Mouse (Mus musculus): ENCODE results near the gene Cldn7. TPM values are rescaled to one million over a fixed set of nuclear protein-coding genes. Genes with fewer than 3 reads are reported as not detected.
A peak's percentile ranks its signal among the peaks of the same experiment; 100 is the strongest.

The Cldn7 gene
- total RNA-seq, 2 experiments from 2014 or later: not detected

- intact Hi-C loops (cut with DNase I): no loop called here
- no peak for DNase-seq (ENCODE audit: extremely low spot score in 1 of 2, low spot score in 2 of 2)
Measured at GRCm38 (mm10) chr11:69976271-69976670, 11.7 kb downstream of the Cldn7 start.

- intact Hi-C loops (cut with DNase I): no loop called here
- no peak for DNase-seq (ENCODE audit: extremely low spot score in 1 of 2, low spot score in 2 of 2)
Measured at GRCm38 (mm10) chr11:69979827-69980195, 15.2 kb downstream of the Cldn7 start.

- intact Hi-C loops (cut with DNase I): no loop called here
- DNase-seq (ENCODE audit: extremely low spot score in 1 of 2, low spot score in 2 of 2): peak; percentile 96 to 98
Measured at GRCm38 (mm10) chr11:69980196-69981140, 15.9 kb downstream of the Cldn7 start.

GRCm38 (mm10) chr11:69981141-69981762 lies 16.7 kb downstream of the Cldn7 start, which contains the start of gene Ctdnep1:
Ctdnep1 (plus strand) TSS chr11:69981156.
- DNase-seq (ENCODE audit: extremely low spot score in 1 of 2, low spot score in 2 of 2): no peak
- intact Hi-C loops (cut with DNase I): no loop called here

GRCm38 (mm10) chr11:69982225-69982624 lies 17.6 kb downstream of the Cldn7 start, which contains the start of gene Elp5:
Elp5 (minus strand) TSS chr11:69982517.
- intact Hi-C loops (cut with DNase I): no loop called here
- DNase-seq (ENCODE audit: extremely low spot score in 1 of 2, low spot score in 2 of 2): no peak

GRCm38 (mm10) chr11:69982877-69983276 lies 18.3 kb downstream of the Cldn7 start:
- DNase-seq (ENCODE audit: extremely low spot score in 1 of 2, low spot score in 2 of 2): no peak
- intact Hi-C loops (cut with DNase I): no loop called here

GRCm38 (mm10) chr11:69983377-69983776 lies 18.8 kb downstream of the Cldn7 start:
- no peak for DNase-seq (ENCODE audit: extremely low spot score in 1 of 2, low spot score in 2 of 2)
- intact Hi-C loops (cut with DNase I): no loop called here

GRCm38 (mm10) chr11:69984431-69984830 lies 19.9 kb downstream of the Cldn7 start:
- intact Hi-C loops (cut with DNase I): no loop called here
- DNase-seq (ENCODE audit: extremely low spot score in 1 of 2, low spot score in 2 of 2): no peak

GRCm38 (mm10) chr11:69989949-69990348 lies 25.4 kb downstream of the Cldn7 start:
- intact Hi-C loops (cut with DNase I): no loop called here

GRCm38 (mm10) chr11:69990850-69991691 lies 26.5 kb downstream of the Cldn7 start, which contains the start of gene Gabarap:
Gabarap (plus strand) TSS chr11:69991143.
- intact Hi-C loops (cut with DNase I): no loop called here
- DNase-seq (ENCODE audit: extremely low spot score in 1 of 2, low spot score in 2 of 2): peak; percentile 96 to 99

More at GRCm38 (mm10) chr11:69989949-69990348, 25.4 kb downstream of the Cldn7 start:
- DNase-seq (ENCODE audit: extremely low spot score in 1 of 2, low spot score in 2 of 2): no peak

- no peak for DNase-seq (ENCODE audit: extremely low spot score in 1 of 2, low spot score in 2 of 2)
- intact Hi-C loops (cut with DNase I): no loop called here
Measured at GRCm38 (mm10) chr11:69991711-69992110, 27.1 kb downstream of the Cldn7 start.

- no peak for DNase-seq (ENCODE audit: extremely low spot score in 1 of 2, low spot score in 2 of 2)
- intact Hi-C loops (cut with DNase I): no loop called here
Measured at GRCm38 (mm10) chr11:69992396-69992795, 27.8 kb downstream of the Cldn7 start.

GRCm38 (mm10) chr11:69992932-69993331 lies 28.4 kb downstream of the Cldn7 start:
- DNase-seq (ENCODE audit: extremely low spot score in 1 of 2, low spot score in 2 of 2): no peak
- intact Hi-C loops (cut with DNase I): no loop called here

- intact Hi-C loops (cut with DNase I): no loop called here
- DNase-seq (ENCODE audit: extremely low spot score in 1 of 2, low spot score in 2 of 2): no peak
Measured at GRCm38 (mm10) chr11:69994401-69995090, 30.0 kb downstream of the Cldn7 start.

- intact Hi-C loops (cut with DNase I): no loop called here
Measured at GRCm38 (mm10) chr11:69995391-69995960, 30.9 kb downstream of the Cldn7 start, which contains the start of gene Phf23. Phf23 (plus strand) TSS chr11:69995777.

GRCm38 (mm10) chr11:69996161-69997061 lies 31.8 kb downstream of the Cldn7 start:
- DNase-seq (ENCODE audit: extremely low spot score in 1 of 2, low spot score in 2 of 2): peak in 1 of 2 experiments; percentile 86
- intact Hi-C loops (cut with DNase I): no loop called here

More at GRCm38 (mm10) chr11:69995391-69995960, 30.9 kb downstream of the Cldn7 start, which contains the start of gene Phf23:
- DNase-seq (ENCODE audit: extremely low spot score in 1 of 2, low spot score in 2 of 2): peak; percentile 96 to 98

GRCm38 (mm10) chr11:69997070-69997509 lies 32.5 kb downstream of the Cldn7 start:
- DNase-seq (ENCODE audit: extremely low spot score in 1 of 2, low spot score in 2 of 2): peak in 1 of 2 experiments; percentile 93
- intact Hi-C loops (cut with DNase I): no loop called here

Measured in left cerebral cortex, postnatal 10 days (tissue).